ENCODE assay signal across 9 mouse cellular contexts in the genomic region with DNA sequence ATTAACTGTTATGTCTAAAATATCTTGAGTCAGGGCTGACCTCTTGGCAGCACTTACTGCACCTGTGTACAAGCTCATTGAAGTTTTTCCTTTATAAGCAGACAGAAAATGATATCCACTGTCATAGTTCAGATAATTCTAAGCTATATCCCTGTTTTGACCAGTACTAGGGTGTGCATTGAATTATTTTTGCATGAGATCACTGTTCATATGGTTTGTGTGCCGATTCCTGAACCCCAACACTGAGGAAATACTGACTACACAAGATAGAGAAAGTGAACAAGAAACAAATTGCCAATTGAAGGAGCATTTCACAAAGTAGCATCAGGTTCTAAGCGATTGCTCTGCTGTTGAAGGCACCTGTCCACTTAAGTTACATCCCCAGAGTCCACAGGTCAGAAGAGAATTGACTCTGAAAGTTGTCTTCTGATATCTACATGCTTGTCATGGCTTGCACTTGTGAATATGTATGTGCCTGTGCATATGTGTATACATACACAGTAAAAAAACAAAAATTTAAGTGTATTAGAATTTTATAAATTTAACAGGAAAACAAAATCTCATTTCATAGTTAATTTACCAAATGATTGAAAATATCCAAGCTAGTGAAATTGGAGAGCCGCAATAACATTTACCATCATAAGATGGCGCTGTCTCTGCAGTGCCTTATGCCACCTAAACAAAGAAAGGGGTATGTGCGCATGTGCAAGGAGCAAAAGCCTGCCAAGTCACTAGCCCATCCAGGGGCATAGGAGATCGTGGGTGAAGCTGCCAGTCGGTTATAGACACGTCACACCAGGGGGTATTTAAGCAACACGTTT. TPM values are rescaled to one million over a fixed set of nuclear protein-coding genes. Genes with fewer than 3 reads are reported as not detected.
A peak's percentile ranks its signal among the peaks of the same experiment; 100 is the strongest.
DNase-seq lines count a peak whose midpoint lies in the region; ATAC-seq and TF ChIP-seq lines count a peak whose summit lies in the region.
"Had no signal": no experiment of that assay in that cellular context is flagged by ENCODE, and none has a peak within 500 bp of the region (broad histone marks: within the 10 kb centered on the region; RNA-seq: fewer than 3 reads in every experiment).

No protein-coding gene starts in this region.

- peak; percentile 68 for TF ChIP-seq CTCF in lung, postnatal 0 days (IDR thresholded peaks at IDR 0.05)

- H3K36me3 ChIP-seq in lung, postnatal 0 days (ENCODE audit: insufficient read depth, low read length) = no peaks in the 10 kb centered on the region

- peak; percentile 2 for DNase-seq in thymus, postnatal 25 days
- no peak for DNase-seq in thymus, adult 18-20 months
- DNase-seq in embryo, embryonic 10 days (ENCODE audit: low spot score) = peak; percentile 85
- peak; percentile 73 for DNase-seq in layer of hippocampus, adult 9-11 months
- DNase-seq in lung, postnatal 0 days (ENCODE audit: low spot score) = peak; percentile 81
- DNase-seq in retina, postnatal 1 day = peak; percentile 93
- no peak for DNase-seq in urinary bladder, postnatal 25 days (ENCODE audit: low spot score)

- WGBS in lung, postnatal 0 days = 19% methylated on average over 9 of the region's 9 CpGs

- no peak overlapping the region for H3K9ac ChIP-seq in lung, postnatal 0 days (replicated peaks; ENCODE audit: low read depth)

- peak overlapping the region; percentile 30; the same call in 1 of the 2 replicates for H3K4me2 ChIP-seq in lung, postnatal 0 days (replicated peaks; ENCODE audit: low read depth, low read length)

- H3K27ac ChIP-seq in lung, postnatal 0 days (ENCODE audit: low read length) = no peak overlapping the region

- no peak for TF ChIP-seq EP300 in lung, postnatal 0 days (IDR thresholded peaks at IDR 0.05)

- H3K4me3 ChIP-seq in lung, postnatal 0 days (ENCODE audit: low read depth, low read length) = no peak overlapping the region; the same call in 1 of the 2 replicates

- H3K27me3 ChIP-seq in lung, postnatal 0 days (replicated peaks; ENCODE audit: insufficient read depth, low read length) = no peaks in the 10 kb centered on the region

- no peaks in the 10 kb centered on the region for H3K4me1 ChIP-seq in lung, postnatal 0 days (ENCODE audit: insufficient read depth, low read depth, low read length)

- peak; percentile 71 to 83; a peak in 3 of 4 replicates for ATAC-seq in hematopoietic stem cell, adult 5-6 weeks (replicated peaks in 1 of 2; ENCODE audit: insufficient read depth in 1 of 2, low FRiP score in 2 of 2, low TSS enrichment in 1 of 2, low read depth in 1 of 2, poor library complexity in 2 of 2, severe bottlenecking in 2 of 2)
- no peak for ATAC-seq in lung, postnatal 0 days

- H3K9me3 ChIP-seq in lung, postnatal 0 days (ENCODE audit: low read length) = no peaks in the 10 kb centered on the region

RNA-seq across cellular contexts. Expression of gene Glipr1l3, which starts 21.9 kb away (rescaled TPM):
- not detected in 2 replicates for total RNA-seq in hematopoietic stem cell, adult 5-6 weeks (2017)
- 0.15 and 0.23 TPM in 2 replicates for polyA plus RNA-seq in lung, postnatal 0 days (2015; fragmentation: Nextera tagmentation; extraction: Ambion mirVana)
- total RNA-seq: gastrocnemius, postnatal 4 days had no signal

RNA-seq across cellular contexts. Expression of gene Caps2, which starts 25.2 kb away (rescaled TPM):
- total RNA-seq in hematopoietic stem cell, adult 5-6 weeks (2017) = 0.38 TPM in 1 of 2 replicates, not detected in the other
- polyA plus RNA-seq in lung, postnatal 0 days (2015; fragmentation: Nextera tagmentation; extraction: Ambion mirVana) = 1.4 and 2.0 TPM in 2 replicates

RNA-seq across cellular contexts. Expression of gene Glipr1l2, which starts 55.1 kb away (rescaled TPM):
- total RNA-seq in hematopoietic stem cell, adult 5-6 weeks (2017) = not detected in 2 replicates
- polyA plus RNA-seq in lung, postnatal 0 days (2015; fragmentation: Nextera tagmentation; extraction: Ambion mirVana) = not detected in 2 replicates
- total RNA-seq: gastrocnemius, postnatal 4 days had no signal

Comparison
In these comparisons a context has a peak if more than half of its experiments do, and no peak if none do; other contexts are left out.
1. DNase-seq: peak in thymus, postnatal 25 days (single experiment), embryo, embryonic 10 days (single experiment), layer of hippocampus, adult 9-11 months (single experiment), lung, postnatal 0 days (single experiment) and retina, postnatal 1 day (single experiment); none in thymus, adult 18-20 months (0 of 2) and urinary bladder, postnatal 25 days (single experiment).